Mouse (Mus musculus) cerebellum, postnatal 14 days (tissue): ENCODE measurements at regions not wholly inside any gene's neighbourhood (a gene's known extent, or its start where the extent isn't known, plus 50 kb on each side); places are given as distances from the start of the nearest gene placed in this dataset.

Source experiments
- DNase-seq, 2 experiments: peaks; one replicate each; pipeline ENCODE4 v3.0.0; 2021; ENCODE audit warnings: mixed read lengths in 2 of 2

- DNase-seq = no peak
These were observed 752.2 kb upstream of the Pou3f4 start for GRCm38 (mm10) chrX:110061870-110062269.

DNA sequence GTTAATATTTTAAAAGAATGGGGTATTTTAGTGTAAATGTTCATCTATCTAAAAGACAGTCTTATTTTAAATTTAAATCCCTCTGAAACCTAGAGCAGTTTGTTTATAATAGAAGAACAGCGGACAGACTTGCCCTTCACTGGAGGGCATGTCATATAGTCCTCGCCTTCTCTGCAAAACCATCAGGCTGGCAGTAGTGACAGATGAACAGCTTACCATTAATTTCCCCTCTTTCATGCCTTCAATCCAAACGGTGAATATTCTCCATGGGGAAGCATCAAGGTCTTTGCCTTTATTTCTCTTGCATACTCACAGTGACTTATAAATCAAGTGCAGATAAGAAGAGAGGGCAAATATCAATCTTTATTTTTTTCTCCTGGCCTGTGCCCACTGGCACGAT lies 737.7 kb upstream of the Pou3f4 start:
- DNase-seq = no peak

DNA sequence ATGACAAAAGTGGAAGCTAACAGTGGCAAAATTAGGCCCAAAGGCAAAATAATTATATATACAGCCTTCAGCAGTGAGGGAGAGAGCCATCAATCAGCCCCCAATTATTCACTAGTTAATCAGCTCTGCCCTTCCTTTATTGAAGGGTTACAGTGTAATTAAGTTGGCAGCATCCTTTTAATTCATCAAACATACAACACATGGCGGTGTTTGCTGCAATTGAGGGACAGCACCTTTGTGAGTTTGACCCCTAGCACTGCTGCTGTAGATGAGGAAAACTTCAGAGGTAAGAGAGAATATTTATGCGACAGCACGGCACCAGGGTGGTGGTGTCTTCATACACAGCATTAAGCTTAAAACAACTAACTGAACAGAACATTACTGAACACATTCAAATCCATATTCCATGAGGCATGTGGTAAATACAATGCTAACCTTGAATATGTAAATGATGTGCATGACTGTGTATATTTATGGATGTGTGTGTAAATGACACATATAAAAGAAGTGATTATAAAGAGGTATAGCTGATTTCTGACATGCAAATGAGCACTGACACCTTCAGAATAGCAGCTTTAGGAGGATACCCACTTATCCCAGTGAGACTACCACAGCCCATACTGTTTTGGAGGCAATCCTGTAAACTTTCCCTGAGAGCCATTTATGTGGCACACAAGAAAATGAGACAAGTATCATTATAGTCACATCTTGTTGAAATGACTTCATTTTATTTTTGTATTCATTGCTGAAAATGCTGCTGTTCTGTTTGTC lies 736.1 kb upstream of the Pou3f4 start:
- DNase-seq = no peak

- DNase-seq = no peak
These were observed 717.1 kb upstream of the Pou3f4 start for GRCm38 (mm10) chrX:110096976-110097375.

GRCm38 (mm10) chrX:110109490-110109889 lies 704.6 kb upstream of the Pou3f4 start:
- no peak for DNase-seq

DNA sequence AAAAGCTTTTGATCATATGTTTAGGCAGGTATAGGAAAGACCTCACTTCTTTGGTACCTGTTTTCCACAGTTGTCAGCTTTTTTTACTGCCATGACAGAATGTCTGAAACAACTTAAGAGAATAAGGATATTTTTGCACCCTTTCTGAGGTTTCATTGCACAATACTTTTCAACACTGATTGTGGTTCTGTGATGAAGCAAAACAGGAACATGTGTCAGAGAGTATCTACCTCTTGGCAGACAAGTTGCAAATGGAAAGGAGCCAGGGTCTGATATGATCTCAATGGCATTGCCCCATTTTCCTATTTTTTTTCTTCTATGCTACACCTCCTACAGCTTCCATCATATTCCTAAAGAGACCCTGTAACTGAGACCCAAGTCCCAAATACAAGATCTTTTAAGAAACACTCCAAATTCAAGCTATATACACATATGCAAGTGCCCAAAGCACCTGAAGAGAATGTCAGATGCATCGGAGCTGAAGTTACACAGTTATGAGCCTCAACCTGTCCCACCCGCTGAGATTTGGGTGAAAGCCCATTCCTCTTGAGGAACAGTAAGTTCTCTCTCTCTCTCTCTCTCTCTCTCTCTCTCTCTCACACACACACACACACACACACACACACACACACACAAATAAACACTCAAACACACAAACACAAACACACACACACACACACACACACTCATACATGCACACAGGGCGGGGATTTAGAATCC lies 696.4 kb upstream of the Pou3f4 start:
- DNase-seq = peak; percentile 42 to 53

- no peak for DNase-seq
These were observed 693.4 kb upstream of the Pou3f4 start for GRCm38 (mm10) chrX:110120720-110121119.
